Mouse (Mus musculus) G1E (cell line): ENCODE results near the gene Galntl5.

ENCODE experiments used
- CTCF ChIP-seq: IDR thresholded peaks from 2 replicates; pipeline ENCODE4 v1.5.1; 2012; ENCODE audit warnings: low read depth, low read length, inconsistent platforms, mixed read lengths
- GATA2 ChIP-seq: IDR thresholded peaks from 2 replicates; pipeline ENCODE4 v1.6.1; 2012; ENCODE audit warnings: low read depth, low read length, inconsistent platforms, borderline replicate concordance
- TAL1 ChIP-seq: conservative IDR thresholded peaks from 2 replicates; pipeline ENCODE4 v1.6.1; 2012; ENCODE audit warnings: low read depth, low read length, inconsistent platforms, mixed read lengths

GRCm38 (mm10) chr5:25165789-25166135 is 15.5 kb upstream of the Galntl5 start:
- TF ChIP-seq CTCF (no peak), TAL1 (no peak), GATA2 (no peak)
